Mouse (Mus musculus) lung, postnatal 4 days (tissue): Measurements from ENCODE around the gene Fam169a.
A peak's percentile ranks its signal among the peaks of the same experiment; 100 is the strongest.
"Not testable (repeated sequence)": the region's sequence is repeated elsewhere in the genome, so short reads cannot be mapped to it uniquely, and the experiment has no call there.

Experiments used
- DNase-seq, 2 experiments: peaks; one replicate each; pipeline ENCODE4 v3.0.0; 2021

The Fam169a gene

DNA sequence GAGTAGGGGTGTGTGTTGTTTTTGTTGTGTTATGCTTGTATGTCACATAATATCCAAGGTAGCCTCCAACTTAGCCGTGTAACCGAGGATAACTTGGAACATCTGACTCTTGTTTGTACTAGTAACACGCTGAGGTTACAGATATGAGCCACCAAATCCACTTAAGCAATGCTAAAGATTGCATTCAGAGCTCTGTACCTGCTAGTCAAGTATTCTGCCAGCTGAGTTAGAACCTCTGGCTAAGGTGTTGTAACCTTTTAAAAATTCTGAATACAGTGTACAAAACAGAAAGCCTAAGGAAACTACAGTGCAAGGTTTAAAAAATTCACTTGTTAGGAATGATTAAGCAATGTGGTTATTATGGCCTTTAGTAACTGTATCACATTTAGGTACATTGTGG is 13.5 kb downstream of the Fam169a start:
- no peak for DNase-seq

DNA sequence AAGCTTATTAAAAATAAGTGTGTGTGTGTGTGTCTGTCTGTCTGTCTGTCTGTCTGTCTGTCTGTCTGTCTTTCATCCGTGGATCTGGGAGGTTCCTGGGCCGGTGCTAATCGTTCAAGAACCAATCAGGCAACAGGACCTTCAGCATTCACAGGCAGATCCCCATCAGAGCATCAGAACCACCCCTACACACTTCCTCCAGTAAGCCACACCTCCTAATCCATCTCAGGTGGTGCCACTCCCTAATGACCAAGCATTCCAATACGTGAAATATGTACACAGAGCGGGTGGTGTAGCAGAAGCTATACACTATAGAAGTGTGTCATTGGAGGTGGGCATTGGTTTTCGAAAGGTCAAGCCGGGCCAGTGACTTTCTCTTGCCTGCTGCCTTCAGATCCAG is 15.3 kb downstream of the Fam169a start:
- no peak for DNase-seq

DNA sequence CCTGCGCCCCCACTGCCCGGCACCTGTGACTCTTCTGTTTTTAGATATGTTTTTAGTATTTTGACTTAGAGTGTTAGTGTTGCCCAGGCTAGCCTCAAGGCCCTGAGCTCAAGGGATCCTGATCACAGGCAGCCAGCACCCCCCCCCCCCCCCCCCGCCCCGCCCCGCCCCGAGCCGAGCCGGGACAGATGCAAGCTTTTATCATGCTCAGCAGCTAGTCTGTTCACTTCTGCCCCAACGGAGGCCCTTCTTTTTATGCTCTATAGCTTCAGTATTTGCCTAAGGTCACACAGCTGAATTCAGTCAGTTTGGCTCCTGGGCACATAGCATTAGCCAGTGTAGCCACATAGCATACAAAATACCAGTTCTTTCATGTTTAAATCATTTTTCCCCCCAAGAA is 19.2 kb downstream of the Fam169a start:
- no peak for DNase-seq

DNA sequence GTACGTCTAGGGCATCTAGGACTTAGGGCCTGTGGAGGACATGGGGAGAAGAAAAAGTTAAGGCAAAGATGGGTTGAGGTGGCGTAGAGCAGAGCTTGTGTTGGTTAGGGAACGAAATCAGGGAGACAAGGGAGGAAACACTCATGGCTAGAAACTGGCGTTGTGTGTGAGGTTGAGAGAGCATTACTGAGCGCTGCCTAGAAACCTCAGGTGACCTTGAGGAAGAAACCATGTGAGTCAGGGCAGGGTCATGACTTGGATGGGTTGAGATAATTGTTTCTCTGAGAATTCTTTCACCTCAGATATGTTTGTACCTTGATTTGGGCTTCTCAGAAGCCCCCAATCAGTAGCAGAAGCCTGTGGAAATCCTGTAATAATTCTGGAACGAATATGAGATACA is 20.3 kb downstream of the Fam169a start:
- DNase-seq: no peak

DNA sequence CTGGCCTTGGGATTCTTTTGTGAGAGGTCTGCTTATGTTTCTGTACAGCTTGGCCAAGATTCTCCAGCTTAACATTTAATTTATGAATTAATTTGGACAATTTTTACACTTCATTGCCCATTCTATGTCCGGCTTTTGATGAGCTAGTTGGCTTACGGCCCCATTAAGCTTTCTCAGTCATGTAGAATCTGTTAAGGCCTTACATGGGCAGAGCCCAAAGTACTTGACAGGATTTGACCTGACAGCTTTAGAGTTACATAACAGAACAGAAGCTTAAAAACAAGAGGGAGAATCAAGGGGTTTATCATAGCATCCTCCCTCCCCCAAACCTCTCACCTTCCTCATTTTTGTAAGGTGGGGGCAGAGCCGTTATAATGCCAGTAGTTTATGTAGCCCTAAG is 21.1 kb downstream of the Fam169a start:
- DNase-seq: no peak

DNA sequence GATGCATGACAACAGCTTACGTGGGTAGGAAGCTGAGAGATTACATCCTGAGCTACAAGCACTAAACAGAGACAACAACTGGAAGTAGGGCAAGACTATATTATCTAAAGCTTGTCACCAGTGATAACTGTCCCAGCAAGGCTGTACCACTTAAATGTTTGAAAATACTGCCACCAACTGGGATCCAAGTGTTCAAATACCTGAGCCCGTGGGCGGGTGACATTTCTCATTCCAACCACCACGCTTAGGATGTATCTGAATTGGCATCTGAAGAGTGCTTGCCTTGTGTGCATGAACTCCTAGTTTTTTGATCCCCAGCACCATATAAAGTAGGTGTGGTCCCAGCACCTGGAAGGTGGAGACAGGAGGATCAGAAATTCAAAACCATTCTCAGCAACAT is 28.6 kb downstream of the Fam169a start:
- no peak for DNase-seq

DNA sequence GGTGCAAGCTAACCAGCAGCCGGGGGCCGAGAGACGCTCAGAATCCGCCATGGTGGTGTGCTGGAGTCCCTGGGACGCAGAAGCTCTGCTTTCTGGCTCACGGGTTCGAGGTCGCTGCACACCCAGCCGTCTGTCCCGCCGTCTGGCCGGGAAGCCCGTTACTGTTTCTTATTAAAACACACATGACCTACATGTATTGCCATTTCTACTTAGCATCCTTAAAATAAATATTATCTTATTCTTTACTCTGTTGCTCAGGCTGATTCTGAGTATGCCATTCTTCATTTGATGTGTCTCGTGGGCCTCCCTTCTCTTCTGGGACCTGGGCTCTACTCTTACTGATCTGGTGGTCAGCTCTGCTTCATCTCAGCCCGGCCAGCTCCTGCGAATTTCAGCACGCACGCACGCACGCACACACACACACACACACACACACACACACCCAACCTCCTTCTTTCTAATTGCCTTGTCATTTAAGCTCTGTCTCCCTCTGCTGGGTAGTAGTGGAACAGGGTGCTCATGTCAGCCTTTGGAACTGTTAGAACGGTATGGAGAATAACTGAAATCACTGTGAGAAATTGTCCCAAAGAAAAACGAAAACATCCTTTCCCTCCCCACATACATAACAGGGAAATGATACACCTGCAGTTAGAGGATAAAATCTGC is 32.2 kb downstream of the Fam169a start, which contains the start of gene Gm6169:
Gene Gm6169, minus strand, starts transcription at position 51 of the 666 bp plus-strand sequence.
- peak; percentile 24 to 43 for DNase-seq

DNA sequence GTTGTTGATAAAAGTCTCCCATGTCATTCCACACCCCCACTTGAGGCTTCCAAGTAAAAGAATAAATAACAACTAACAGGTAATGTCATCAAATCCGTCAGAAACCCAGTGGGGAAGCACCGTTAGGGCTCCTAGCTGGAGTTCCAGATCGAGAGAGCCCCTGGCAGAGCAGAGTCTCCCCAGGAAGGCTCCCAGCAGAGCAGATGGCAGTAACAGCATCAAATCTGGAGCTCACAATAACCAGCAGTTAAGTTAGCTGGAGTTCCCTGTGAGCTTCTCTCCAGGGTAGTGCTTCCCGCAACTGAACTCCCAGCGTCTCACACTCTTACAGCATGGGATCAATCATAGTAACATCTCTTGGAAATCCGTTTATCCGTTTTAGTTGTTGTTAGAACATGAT is 37.9 kb downstream of the Fam169a start:
- DNase-seq: no peak

DNA sequence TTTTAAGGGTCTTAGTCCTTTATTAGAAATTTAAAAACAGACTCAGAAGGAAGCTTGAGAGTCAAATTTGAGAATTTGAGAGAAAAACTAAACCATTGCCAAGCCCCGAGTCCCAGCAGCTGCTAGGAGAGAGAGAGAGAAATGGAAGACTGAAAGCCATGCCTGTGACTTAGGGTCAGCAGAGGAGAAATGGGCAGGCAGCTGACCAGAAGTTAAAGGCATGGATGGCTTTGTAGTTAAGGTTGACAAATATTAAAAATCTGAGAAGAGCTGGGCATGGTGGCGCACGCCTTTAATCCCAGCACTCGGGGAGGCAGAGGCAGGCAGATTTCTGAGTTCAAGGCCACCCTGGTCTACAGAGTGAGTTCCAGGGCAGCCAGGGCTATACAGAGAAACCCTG is 40.6 kb downstream of the Fam169a start:
- not testable (repeated sequence) for DNase-seq

DNA sequence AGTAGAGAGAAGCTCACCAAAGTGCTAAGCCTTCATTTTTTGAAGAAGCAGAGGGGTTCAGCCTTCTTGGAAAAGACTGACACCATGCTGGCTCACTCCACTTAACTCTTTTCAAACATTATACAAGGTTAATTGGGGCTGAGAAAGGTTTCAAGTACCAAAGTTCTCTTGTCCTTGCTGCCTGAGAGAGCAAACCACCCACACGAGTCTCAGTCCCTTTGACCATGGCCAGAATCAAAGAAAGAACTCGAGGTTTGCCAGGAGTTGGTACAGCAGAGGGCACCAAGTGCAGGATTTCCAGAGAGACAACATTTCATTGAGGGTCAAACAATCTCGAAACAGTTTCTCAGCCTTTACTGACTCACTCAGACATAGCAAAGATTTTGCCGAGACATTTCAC is 42.0 kb downstream of the Fam169a start:
- DNase-seq: no peak

DNA sequence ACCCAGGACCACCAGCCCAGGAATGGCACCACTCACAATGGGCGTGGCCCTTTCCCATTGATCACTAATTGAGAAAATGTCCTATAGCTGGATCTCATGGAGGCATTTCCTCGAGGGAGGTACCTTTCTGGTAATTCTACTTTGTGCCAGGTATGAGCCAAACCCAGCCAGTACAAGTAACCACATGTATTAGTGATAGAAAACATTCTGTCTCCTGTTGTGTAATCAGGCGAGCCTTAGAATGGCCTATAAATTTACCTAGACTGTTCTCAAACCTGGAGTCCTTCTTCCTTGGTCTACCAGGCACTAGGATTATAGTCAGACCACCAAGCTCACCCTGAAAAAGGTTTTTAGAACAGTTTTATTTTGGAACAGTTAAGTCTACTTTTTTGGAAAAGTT is 54.3 kb downstream of the Fam169a start:
- no peak for DNase-seq

DNA sequence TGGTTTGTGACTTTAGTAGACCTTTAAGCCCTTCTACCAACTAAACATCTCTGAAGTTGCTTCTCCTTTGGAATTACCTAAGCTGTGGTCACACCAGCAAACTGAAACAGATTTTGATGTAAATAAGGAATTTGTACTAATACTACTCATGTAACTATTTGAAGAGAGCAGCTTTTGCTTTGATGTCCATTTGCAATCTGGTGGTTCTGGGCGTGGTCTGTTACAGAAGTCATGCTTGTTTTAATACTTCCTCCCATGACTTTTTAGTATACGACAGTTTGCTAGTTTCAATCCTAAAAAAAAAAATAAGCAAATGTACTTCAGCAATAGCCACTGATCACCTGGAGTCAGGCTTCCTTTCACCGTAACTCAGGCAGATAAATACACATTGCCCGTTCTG is 62.6 kb downstream of the Fam169a start:
- DNase-seq: not testable (repeated sequence)

DNA sequence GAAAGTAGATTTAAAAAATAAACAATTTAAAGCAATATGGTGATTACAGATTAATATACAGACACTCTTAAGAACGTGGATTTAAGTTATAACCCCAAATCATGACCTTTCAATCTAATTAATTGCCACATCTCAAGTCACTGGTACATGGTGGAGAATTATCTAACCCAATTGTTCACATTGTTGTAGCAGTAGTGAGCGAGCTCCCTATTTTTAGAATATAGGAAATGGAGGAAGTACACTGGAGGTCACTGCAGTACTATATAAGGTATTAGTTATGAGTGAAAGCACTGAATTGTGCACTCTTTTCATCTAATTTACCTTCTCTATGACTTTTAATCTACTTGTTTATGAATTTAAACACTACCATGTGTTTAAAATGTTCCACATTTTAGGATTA is 63.3 kb downstream of the Fam169a start:
- DNase-seq: not testable (repeated sequence)

DNA sequence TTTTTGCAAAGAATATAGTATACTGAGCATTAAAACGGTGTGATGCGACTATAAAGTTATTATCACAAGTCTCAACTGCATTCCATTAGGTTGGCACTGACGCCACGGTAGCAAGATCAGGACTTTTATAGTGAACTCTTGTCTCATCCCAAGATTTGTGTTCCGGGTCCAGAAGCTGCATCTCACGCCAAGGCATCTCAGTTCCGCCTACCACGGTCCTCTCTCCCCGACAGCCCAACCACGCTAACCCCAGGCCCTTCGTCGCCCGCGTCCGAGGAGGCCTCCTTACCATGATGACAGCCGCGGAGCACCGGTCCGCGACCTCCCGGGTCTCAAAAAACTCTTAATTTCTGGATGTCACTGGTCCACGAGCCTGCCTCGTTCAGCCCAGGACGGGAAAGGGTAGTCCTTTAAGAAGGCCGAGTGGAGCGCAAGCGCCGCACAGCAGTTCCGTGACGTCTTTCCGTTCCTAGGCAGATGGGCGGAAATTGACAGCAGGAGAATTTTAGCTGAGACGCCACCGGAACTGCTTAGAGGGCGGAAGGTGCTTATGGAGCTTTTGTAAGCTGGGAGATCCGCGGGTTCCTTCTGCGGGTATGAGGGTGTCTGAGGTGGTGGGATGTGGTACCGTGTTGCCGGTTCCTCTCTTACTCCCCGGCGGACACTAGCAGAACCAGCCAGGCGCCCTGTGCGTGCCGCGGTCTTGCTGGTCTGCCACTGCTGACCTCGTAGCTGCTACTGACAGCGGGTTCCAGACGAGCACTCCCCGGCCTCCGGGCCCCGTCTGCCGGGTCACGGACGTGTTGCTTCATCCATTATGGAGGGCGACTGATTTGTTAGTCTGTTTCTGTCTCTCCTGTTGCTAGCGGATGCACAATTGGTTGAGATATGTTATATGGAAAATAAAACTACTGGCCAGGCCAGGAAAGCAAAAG is 70.6 kb downstream of the Fam169a start, which contains the start of the genes Gfm2 and Nsa2:
Gene Gfm2, plus strand, starts transcription at position 472 of the 935 bp plus-strand sequence.
Gene Nsa2, minus strand, starts transcription at position 472 of the 935 bp plus-strand sequence.
- peak; percentile 92 to 93 for DNase-seq

DNA sequence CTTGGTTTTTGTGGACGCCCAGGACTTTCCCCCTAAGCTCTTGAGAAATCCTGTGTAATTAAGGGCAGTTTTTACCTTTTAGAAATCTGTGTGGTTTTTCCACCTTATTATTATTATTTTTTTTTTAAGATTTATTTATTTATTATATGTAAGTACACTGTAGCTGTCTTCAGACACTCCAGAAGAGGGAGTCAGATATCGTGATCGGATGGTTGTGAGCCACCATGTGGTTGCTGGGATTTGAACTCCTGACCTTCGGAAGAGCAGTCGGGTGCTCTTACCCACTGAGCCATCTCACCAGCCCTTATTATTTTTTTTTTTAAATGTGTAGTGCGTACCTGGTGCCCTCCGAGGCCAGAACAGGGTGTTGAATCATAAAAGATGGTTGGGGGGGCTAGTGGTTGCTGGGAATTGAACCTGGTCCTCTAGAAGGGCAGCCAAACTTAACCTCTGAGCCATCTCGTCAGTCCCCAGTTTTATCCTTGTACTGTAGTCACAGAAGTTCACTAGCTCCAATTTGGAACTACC is 71.4 kb downstream of the Fam169a start:
- not testable (repeated sequence) for DNase-seq

DNA sequence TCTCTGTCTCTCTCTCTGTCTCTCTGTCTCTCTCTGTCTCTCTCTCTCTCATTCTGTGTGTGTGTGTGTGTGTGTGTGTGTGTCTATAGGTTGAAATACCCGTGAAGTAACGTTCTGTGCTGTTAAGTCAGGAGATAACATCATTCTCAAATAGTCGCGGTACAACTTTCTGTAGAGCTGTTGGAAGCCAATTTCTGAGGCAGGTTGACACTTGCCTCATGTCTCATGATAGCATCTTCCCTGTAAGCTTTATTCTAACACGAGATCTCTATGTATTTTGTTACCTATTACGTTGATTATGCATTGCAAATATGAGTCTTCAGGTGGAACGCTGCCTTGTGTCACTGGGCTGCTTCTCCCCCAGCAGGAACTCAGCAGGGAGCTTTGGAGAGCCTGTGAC is 75.2 kb downstream of the Fam169a start:
- DNase-seq: no peak

DNA sequence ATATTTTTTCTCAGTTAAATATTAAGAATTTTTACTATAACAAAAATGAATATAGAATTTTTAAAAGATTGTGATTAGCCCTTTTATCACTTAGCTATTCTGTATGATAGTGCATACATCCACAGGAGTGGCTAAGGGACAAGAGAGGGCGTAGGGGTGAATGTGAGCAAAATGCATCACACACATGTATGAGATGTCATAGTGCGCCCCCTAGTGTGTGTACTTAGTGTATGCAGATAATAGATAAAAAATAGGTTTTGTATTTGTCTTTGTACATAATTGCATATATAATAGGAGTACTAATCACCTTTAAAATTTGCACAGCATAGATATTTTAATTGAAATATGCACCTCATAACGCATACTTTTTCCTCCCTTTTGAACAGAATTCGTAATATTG is 78.7 kb downstream of the Fam169a start:
- DNase-seq: peak in 1 of 2 experiments; percentile 37

DNA sequence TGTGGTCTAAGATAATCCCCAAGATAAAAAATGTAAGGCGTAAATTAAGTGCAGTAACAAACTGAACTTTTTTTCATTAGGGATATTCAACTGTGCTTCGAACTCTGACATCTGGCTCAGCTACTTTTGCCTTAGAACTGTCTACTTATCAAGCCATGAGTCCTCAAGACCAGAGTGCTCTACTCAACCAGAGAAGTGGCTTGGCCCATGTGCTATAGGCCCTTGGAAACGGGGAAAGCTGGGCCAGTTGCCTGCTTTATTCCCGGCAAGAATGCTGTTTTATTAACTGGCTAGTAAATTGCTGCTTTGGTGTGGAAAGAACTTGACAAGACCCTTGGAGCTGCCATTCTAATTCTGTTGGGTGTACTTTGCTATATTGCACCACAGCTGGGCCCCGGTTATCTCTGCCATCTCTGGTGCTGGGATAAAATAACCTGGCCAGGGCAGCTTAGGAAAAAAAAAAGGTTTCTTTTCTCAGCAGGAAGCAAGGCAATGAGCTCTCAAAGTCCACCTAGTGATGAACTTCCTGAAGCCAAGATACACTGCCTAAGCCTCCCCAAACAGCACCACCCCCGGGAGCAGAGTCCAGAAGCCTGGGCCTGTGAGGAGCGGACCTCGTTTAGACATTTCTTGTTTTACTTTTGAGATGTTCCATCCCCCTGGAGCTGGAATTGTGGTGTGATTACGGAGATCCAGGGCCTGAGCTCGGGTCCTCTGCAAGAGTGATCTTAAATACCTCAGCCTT is 108.6 kb downstream of the Fam169a start:
- no peak for DNase-seq

DNA sequence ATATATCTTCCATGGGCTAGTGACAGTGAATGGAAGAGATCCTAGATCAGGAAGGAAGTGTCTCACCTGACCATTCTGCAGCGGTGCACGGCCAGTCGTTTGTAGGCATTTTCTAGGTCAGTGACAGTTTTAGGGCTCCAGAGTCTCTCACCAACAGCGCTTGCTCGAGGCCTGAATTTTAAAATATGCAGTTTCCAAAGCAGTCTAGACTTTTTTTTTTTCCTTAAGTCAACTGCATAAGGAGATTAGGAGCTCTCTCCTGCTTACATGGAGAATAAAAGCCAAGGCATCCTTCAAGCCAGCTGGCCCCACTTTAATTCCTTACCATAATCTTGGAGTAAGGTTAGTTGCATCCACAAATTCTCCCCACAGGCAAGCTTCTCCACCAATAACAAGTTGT is 109.6 kb downstream of the Fam169a start:
- DNase-seq: no peak

DNA sequence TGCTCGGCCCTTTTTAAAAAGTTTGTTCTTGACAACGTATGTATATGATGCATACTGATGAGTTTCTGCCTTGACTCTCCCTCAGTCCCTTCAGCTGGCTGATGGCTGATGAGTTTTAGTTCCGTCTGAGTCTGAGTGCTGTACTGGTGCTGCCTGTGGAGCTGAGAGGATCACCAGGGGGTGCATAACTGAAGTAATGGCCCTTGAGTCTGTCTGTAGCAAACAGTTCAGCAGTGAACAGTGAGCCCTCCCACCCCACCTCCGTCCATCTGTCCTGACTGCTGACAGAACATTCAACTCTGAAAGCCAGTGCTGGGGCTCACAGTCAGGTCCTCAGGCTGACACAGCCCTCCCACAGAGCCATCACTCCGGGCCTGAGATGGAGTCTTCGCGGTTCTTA is 111.9 kb downstream of the Fam169a start:
- no peak for DNase-seq

DNA sequence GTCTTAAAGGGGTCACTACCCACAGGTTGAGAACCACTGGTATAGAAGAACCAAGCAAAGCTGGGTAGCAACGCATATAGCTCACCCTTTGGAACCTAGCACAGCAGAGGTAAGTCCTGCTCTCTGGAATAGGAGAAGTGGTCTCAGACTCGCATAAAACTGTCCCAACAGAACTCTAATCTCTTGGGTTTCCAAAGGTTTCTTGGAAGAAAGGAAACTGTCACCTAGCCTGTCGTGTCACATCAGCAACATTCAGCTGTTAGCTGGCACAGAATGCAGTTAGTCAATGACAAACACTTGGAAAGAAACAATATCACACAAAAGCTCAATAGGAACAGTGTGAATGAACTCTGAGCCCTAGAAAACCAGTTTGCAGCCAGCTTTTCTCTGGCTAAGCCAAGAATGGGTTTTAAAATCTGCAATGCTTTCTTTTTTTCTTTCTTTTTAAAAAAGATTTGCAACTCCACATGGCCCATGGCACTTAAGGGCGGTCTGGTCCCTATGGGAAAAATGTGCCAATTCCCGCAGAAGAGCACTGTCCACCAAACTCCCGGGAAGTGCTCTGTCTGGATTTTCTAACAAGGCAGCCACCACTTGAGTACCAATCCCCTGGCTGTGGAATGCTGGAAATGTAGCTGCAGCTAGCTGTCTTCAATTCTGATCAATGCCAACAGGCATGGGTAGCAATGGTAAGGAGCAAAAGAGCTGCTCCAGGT is 113.2 kb downstream of the Fam169a start:
- DNase-seq: no peak
